Mouse (Mus musculus) lung, postnatal 0 days (tissue): ENCODE measurements around the gene Rpl34.

ENCODE experiments used
- CTCF ChIP-seq: IDR thresholded peaks from 2 replicates; pipeline ENCODE4 v1.5.1; 2016; ENCODE audit warnings: antibody characterized with exemption, mild to moderate bottlenecking
- EP300 ChIP-seq: IDR thresholded peaks from 2 replicates; pipeline ENCODE4 v1.6.1; 2016; ENCODE audit warnings: antibody characterized with exemption, mild to moderate bottlenecking, control low read depth

DNA sequence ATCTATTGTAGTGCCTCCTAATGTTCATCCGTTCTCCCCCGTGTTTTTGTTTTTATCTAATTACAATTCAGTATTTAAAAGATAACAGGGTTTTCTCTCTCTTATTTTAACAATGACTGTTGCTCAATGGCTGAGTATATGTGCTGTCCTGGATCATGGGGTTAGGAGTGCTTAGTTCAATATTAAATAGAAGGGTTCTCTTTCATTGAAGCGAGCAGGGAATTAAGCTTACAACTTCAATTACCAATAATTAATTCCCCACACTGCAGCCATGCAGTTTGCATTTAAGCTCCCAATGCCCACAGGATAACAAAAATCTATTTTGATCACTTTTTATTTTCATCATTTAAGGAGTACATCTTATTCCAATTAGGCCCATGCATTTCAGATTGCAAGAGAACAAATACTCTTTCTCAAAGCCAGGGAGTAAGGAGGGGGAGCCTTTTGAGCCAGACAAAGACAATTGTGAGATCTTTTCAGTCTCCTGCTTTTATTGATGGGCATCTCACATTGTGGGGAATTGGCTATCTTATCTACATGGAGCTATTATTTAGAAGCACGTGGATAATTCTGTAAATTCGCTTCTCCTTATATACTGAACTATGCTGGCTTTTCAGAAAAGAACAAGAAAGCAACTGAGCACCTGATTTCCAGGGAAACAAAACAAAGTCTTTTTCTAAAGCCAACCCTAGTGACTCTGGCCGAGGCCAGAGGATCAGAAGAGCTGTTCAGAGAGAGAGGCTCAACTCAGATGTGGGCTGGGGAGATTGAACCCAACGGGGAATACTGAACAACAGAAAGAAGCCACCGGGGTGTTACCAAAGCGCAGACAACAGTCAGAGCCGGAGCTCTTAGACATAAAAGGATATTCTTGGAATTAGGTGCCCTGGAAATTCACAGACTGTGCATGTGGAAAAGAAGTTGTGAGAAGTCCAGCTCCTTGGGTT, 16.7 kb upstream of the Rpl34 start:
- TF ChIP-seq CTCF: no peak
- TF ChIP-seq EP300: no peak
